Mouse (Mus musculus): ENCODE results near the gene Vmn1r151.
"Not testable (repeated sequence)": the region's sequence is repeated elsewhere in the genome, so short reads cannot be mapped to it uniquely, and the experiment has no call there.

Gene Vmn1r151

GRCm38 (mm10) chr7:22499578-22499977 is at the start of gene Vmn1r151:
TSS of gene Vmn1r151 (minus strand) at chr7:22499678.
- DNase-seq (ENCODE audit: low read depth, low spot score), result not testable (repeated sequence)

DNA sequence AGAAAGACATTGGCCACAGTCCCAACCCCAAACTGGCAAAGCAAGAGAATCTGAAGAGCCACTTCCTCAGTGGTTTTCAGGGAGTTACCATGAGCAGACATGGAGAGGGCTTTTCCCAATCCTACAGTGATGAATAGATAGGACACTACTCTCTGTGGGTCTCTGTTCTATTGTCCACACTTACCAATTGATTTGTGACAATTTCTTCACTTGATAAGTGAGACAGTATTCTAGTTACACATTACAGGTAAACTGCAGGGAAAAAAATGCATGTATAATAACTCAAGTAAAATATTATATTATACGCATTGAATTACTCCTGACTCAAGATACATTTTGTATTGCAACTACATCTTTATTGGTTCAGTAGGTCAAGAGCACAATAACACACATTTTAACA is 35.3 kb upstream of the Vmn1r151 start, which contains the start of gene Gm8677:
Gm8677 (minus strand) TSS at position 101 of the 400 bp plus-strand sequence.
- not testable (repeated sequence) for DNase-seq (ENCODE audit: low read depth, low spot score)

DNA sequence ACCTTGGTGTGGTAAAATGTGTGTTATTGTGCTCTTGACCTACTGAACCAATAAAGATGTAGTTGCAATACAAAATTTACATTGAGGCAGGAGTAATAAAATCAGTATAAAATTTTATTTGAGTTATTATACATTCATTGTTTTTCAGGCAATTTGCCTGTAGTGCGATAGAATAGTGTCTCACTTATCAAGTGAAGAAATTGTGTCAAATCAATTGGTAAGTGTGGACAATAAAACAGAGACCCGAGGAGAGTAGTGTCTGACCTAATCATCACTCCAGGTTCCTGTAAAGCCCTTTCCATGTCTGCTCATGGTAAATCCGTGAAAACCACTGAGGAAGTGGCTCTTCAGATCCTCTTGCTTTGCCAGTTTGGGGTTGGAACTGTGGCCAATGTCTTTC is 23.2 kb upstream of the Vmn1r151 start, which contains the start of gene Vmn1r152:
Vmn1r152 (plus strand) TSS at position 301 of the 400 bp plus-strand sequence.
- not testable (repeated sequence) for DNase-seq (ENCODE audit: low read depth, low spot score)

- DNase-seq (ENCODE audit: low read depth, low spot score), result not testable (repeated sequence)
Measured at GRCm38 (mm10) chr7:22463975-22464374, 35.5 kb downstream of the Vmn1r151 start, which contains the start of gene Gm10665. TSS of gene Gm10665 (minus strand) at chr7:22464075.
